Mouse (Mus musculus): ENCODE results near the gene Erc2.
A peak's percentile ranks its signal among the peaks of the same experiment; 100 is the strongest.

Erc2 gene

DNA sequence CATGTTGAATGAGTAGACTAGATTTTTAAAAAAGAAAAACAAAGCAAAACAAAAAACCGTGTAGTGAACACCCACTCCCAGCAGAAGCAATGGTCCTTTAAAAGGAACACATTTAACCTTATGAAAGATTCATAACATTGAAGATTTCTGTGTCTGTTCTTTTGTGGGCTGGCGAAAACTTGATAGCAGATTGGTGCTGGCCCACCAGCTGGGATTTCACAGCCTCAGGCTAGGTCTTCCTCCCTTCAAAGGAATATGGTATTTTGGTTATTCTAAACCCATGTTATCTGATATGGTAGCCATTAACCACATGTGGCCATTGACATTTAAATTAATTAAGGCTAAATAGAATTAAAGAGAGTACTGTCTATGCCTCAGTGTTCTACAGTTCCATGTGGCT, 205.9 kb downstream of the Erc2 start:
- no peak for DNase-seq (ENCODE audit: low read depth, low spot score)

DNA sequence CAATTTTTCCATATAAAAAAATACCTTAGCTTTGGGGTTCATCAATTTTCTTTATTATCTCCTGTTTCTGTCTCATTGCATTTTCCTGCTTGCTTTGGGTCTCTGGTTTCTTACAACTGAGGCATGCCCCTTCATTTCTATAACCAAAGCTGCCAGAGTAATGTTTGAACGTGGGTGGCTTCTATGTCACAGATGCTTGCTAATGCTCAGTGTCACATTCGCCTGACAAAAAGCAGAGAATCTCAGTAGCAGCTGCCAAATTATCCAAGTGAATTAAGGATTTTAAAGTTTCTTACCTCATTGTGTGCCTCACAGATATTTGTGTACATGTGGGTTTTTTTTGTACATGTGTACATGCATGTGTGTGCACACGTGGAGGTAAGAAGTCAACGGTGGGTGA, 210.0 kb downstream of the Erc2 start:
- DNase-seq (ENCODE audit: low read depth, low spot score): no peak

DNA sequence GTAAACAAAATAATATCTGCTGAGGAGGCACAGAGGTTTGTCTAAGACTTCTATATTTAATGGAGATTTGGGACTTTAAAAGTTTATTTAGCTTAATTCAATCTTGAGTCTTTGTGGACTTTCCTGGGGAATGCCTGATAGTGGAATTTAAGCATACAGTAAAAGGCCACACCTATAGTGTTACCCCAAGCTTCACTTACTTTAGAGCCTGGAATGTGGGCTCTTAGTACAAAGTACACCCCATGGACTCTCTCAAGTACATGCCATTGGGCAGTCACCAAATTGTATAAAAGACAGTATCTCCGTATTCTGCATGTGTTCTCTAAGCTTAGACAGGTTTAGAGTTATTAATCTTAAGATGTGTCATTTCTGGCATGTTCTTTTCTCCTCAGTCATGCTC, 213.1 kb downstream of the Erc2 start:
- DNase-seq (ENCODE audit: low read depth, low spot score): no peak

DNA sequence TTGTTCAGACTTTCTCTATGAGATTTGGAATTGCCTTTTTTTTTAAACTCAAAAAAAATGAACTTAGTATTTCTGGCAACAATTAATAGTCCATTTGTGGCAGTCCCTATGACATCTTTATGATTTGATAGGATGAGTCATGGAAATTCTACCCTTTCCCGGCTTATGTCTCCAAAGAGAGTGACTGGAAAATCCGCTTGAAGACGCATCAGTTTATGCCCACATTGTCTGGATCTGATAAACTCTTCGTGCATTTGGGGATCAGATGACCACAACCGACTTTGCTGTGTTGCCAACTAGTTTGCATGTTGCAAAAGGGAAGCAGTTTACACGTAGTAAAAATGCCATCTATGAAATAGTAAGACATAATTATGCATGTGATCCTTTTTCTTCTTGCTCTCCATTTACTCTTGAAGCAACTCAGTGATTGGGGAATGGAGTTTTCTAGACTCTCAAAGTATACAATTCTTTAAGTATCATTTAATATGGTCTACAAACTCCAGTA, 215.4 kb downstream of the Erc2 start:
- DNase-seq (ENCODE audit: low read depth, low spot score): no peak

DNA sequence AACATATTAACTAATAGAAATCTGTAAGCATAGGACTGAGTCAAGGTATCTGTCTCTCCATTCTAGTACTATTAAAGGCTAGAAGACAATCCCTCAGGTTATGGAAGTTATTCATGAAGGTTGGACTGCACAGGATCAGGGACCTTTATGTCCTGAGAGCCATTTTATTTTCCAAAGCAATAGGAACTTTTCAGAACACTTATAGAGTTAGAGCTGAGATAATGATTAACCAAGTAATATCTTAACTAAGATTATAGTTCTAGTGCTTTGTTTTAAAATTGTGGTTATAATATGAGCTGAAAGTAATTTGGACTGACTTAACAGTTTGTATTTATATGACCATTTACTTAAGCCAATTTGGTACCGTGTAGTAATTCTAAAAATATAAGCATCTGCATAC, 217.9 kb downstream of the Erc2 start:
- no peak for DNase-seq (ENCODE audit: low read depth, low spot score)

DNA sequence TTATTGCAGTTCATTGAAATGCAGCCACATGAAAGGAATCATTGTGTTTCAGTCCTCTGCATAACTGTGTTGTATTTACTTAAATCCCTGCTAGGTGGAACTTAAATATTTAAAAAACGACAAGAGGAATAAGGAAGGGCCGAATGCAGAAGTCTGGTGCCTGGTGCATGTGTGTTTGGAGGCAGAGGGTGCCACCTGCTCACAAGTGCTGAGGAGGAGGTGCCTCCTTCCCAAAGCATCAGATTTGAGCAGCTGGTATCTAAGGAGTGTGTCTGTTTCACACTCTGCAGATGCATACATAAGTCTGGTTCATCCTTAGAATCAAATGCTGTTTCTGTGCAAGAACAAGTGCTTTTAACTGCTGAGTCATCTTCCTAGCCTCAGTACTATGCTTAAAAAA, 224.6 kb downstream of the Erc2 start:
- no peak for DNase-seq (ENCODE audit: low read depth, low spot score)

DNA sequence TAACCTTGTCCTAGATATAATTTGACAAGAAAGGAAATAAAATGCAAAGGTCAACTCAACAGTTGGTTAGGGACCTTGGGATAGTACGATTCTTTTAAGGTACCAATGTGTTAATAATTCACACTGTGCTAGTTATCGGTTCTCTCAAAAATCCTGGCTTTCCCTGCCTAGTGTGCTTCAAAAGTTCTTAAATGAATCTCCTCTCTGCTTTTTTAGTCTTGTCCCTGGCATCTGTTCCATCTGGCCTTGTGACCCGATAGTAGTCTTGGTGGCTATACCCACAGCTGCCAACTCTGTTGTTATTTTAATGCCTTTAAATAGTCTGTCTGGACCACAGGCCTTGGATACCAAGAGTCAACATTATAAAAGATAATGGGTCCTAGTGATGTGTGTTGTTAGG, 225.1 kb downstream of the Erc2 start:
- DNase-seq (ENCODE audit: low read depth, low spot score): no peak

DNA sequence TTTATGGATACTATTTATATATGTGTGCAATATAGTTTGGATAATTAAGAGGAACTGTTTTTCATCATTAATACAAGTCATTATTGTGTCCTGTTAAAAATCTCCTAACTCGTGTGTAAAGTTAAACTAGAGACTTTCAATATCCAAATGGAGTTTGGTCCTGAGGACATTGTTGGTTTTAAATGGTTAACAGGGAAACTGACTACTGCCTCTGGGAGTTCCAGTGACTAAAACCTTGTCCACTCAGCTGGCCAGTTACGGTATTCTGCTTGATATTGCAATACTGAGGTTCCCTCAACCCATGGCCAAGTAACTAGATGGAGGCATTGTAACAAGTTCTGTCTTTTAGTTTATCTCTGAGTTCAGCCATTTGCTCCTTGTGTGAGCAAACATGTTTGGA, 229.0 kb downstream of the Erc2 start:
- no peak for DNase-seq (ENCODE audit: low read depth, low spot score)

DNA sequence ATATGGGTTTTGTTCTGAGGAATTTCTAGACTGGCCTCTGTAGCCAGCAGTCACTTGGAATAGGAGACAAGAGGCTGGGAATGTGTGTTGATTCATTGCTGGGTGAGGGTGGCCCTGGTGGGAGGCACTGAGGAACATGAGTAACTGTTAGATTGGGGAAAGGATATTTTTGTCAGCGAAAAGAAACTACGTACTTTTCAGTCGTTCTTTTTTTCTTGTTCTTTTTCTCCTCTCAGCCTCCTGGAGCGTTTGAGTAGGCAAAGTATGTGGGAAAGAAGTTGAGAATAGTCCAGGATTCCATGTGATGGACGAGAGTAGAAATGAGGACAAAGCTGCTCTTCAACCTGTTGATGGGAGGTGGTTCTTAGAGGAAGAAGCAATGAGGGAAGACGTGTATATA, 230.4 kb downstream of the Erc2 start:
- no peak for DNase-seq (ENCODE audit: low read depth, low spot score)

DNA sequence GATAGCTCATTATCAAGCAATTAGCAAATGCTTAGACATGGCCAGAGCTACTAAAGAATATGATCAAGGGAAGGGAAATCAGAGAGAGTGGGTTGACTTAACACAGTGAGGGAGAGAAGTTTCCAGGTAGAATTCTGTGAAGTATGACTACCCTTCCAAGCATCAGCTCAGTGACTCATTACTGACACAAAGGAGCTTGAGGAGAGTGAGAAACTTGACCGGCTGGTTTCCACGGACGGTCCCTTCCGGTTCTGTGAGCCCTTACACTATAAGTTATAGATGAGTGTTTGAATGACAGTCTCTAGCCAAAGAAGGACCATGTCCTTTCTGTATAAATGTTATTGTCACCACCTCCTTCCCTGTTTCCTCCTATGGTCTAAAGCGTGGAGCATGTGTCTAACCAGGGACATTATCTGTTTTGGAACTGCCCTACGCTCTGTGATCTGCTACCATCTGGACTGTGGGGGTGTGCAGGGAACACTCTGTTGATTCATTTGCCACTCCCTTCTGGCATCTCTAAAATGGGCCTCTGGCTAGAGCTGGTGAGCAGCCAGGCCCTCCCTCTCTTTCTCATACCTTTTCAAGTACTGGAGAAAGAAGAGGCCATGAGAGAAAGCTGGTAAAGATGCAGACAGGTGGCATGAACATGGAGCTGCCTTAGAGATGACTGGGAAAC, 238.3 kb downstream of the Erc2 start:
- DNase-seq (ENCODE audit: low read depth, low spot score): no peak

DNA sequence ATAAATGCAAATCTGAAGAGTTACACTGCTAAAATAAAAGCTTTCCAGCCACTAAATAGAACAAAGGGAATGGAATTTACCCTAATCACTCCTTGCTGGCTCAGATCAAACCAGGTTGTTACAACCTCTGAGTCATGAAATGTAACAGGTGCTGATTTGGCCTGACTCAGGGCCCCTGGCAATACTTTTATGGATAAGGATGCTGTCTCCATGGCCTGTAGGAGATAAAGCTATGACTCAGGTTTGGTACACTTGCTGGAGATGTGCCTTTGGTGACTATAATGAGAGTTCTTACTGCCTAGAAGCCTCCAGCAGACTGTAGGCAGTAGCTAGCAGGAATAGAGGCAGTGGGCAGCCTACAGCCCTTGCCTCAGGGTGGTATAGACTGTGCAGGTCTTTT, 240.1 kb downstream of the Erc2 start:
- peak; percentile 25 for DNase-seq (ENCODE audit: low read depth, low spot score)

DNA sequence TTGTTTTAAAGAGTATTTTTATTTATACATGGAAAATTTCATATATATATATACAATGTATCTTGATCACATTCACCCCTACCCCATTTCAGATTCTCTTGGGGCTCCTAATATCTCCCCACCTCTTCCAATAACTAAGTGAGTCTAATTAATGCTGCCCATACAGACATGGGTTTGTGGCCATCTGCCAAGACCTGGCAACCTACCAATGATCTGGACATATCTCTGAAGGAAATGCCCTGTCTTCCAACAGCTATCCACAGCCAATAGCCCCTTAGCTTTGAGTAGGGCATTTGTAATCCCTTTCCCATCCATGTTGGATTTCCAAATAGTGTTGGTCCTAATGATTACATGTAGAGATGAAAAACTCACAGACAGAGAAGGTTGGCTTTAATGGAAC, 245.2 kb downstream of the Erc2 start:
- DNase-seq (ENCODE audit: low read depth, low spot score): no peak

DNA sequence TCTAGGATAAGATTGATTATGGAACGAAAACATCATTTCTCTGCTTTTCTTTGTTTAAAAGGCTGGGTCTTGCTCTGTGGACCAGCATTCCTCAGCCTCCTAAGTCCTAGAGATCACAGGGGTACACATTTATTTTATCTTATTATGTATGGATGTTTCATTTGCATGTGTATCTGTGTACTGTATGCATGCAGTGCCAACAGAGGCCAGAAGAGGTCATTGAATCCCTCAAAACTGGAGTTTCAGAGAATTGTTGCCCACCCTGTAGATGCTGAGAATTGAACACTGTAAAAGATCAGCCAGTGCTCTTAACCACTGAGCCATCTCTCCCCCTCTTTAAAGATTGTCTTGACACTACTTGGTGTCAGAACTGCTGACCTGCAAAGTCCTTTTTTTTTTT, 251.4 kb downstream of the Erc2 start:
- no peak for DNase-seq (ENCODE audit: low read depth, low spot score)

DNA sequence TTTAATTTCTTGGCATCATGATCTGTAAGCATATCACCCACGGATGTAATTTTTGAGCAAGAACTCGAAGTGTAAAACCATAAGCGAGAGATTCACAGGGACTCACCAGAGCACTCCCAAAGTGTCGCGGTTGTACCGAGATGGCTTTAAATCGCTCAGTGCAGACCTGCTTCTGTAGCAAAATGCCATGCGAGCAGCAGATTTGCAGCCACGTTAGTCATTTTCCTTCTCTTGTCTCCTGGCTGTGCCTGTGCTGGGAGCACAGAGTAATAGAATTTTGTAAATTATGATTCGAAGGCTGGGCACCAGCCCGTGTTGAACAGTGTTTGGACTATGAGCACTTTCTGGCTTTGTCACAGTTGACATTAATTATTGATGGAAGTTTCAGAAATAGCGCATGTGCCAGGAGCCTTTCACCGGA, 253.8 kb downstream of the Erc2 start:
- DNase-seq (ENCODE audit: low read depth, low spot score): no peak

DNA sequence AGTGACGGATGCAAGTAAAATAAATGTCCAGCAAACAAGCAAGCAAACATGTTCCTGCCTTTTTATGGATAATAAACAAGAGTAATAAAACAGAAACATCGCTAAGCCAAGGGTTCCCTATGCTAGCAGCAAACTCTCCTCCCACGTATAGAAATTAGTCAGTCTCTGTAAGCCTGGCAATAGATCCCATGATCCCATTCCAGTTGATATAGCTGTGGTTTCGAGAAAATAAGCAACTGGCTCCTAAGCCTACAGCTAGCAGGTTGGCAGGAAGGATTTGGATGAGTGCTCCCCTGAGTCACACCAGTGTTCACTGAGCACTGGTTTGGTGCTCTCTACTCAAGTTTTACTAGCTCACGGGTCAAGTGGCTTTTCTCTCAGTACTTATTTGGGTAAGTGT, 259.7 kb downstream of the Erc2 start:
- no peak for DNase-seq (ENCODE audit: low read depth, low spot score)

DNA sequence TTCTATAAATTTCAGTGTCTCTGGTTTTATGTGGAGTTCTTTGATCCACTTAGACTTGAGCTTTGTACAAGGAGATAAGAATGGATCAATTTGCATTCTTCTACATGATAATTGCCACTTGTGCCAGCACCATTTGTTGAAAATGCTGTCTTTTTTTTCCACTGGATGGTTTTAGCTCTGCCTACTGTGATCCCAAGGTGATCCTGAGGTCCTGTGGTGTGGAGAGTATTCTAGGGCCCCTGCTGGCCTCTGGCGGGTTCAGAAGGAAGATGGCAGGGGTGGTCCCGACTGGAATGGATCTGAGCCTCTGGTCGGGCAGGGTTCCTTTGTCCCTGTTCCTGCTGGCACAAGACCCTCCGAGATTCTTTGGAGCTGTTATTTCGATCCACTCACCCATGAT, 264.1 kb downstream of the Erc2 start:
- peak; percentile 25 for DNase-seq (ENCODE audit: low read depth, low spot score)

DNA sequence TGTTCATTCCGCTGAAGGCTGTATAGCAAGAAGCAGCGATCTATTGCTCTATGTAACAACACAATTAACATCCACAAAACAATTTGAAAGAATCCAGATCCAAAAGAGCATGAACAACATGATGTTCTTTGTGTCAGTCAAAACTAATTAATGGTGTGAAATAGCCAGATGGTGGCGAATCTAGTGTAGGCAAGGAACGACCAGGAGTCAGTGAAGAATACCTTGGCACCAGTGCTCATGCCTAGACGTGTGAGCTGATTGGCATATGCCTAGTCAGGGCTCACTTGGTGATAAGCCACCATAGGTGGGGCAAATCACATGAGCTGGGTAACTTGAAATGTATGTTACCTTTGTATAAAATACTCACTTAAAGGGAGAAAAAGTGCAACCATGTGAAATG, 265.3 kb downstream of the Erc2 start:
- DNase-seq (ENCODE audit: low read depth, low spot score): no peak

DNA sequence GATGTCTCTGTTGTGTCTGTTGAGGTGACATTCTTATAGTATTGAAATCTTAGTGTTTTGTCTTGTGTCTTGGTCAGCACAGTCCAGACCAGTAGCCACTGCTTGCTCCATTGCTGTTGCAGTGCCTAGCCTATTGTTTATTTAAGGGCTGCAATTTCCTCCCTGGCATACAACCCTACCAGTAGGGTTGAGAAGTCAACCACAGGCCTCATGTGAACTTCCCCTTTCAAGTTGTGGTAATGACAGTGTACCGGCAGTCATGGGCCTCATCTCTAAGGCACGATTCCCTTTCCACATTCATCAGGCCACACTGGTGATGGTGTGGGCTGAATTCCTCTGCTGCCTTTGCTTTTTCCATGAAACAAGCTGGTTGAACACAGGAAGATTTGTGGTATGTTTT, 267.4 kb downstream of the Erc2 start:
- DNase-seq (ENCODE audit: low read depth, low spot score): no peak

DNA sequence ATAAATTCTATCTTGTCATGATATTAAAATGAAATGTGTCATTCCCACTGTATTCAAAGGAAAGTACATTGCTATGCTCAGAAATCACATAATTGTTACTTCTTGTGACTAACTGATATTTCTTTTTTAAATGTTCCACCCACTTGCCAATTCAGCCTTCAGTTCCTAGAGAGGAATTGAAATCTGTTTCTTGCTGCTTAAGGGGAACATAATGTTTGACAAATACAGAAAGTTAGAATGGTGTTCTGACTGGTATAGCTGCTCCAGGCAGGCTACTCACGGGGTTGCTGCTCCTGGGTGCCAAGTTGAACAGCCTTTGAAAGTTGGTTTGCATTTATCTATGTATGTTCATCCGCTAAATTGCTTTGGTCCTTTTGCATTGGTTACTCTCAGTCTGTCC, 270.2 kb downstream of the Erc2 start:
- no peak for DNase-seq (ENCODE audit: low read depth, low spot score)

DNA sequence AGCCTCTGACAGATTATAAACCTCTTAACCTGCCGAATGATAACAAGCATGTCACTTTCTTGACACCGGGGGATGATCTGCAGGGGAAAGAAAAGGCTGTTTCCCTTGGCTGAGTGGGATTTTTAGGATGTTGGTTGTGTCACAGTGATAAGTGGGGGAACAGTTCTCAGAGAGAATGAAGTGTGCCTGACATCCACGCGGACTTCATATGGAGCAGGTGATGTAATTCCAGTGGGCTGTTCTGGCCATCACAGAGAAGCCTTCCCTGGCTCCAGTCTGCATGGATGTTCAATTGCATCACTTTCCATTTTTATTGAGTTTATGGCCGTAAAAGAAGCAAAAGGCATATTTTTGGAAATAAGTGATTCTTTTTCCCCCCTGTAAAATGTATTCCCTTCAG, 279.5 kb downstream of the Erc2 start:
- DNase-seq (ENCODE audit: low read depth, low spot score): no peak

DNA sequence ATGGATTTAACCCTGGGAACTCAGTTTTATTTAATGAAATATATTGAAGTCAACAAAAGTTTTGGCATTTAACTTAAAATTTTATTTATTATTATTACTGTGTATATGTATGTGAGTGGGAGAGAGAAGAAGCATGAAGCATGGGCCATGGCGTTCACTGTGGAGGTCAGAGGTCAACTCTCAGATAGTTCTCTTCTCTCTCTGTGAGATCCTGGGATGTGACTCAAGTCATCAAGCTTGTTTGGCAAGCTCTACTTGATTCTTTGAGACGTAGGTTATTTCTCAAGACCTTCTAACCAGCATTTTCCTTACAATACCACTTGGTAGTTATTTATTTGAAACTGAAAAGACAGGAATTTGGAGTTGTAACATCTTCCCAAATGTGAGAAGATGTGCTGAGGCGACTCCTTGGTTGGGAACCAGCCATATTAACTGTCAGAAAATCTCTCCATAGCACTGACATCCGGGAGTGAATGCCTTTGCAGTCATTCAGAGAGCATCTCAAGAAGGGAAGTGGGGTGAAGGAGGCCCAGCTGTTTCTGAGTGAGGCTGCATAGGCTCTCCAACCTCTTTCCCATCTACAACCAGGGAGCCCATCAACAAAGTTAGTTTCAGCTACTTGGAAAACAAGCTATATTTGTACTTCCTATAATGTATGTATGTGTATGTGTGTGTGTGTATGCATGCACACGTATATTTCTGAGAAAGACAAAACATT, 299.6 kb downstream of the Erc2 start:
- DNase-seq (ENCODE audit: low read depth, low spot score): no peak

DNA sequence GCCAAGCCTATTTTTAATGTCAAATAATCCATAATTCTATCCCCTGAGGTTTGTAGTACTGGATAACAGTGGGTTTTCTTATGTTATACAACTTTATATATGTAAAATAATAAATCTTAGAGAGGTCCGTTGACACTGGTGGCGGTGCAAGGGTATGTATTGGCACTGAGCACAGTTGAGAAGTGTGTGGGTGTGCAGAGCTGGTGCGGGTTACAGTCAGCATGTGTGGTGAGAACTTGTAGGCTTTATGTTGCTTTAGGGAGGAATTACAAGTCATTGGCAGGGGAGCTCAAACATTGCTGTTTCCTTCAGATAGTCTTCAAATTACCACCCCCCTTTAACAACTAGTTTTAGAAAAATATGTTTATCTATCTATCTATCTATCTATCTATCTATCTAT, 305.1 kb downstream of the Erc2 start:
- DNase-seq (ENCODE audit: low read depth, low spot score): no peak

DNA sequence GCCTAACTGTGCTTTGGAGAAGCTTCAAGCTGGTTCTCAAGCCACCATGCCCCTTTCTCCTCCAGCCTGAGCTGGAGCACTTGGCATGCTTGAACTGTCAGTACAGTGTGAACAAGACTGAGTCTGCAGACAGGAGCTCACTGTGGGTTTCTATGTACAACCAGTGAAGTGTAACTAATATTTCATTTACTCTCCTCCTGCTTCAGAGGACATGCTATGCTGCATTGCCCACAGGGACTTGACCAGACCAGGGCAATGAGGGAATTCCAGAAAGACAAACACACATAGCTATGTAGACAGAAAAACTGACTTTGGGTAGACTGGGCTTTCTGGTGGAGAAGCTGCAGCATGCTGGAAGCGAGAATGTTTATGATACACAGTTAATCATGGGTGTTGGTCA, 311.3 kb downstream of the Erc2 start:
- DNase-seq (ENCODE audit: low read depth, low spot score): no peak

DNA sequence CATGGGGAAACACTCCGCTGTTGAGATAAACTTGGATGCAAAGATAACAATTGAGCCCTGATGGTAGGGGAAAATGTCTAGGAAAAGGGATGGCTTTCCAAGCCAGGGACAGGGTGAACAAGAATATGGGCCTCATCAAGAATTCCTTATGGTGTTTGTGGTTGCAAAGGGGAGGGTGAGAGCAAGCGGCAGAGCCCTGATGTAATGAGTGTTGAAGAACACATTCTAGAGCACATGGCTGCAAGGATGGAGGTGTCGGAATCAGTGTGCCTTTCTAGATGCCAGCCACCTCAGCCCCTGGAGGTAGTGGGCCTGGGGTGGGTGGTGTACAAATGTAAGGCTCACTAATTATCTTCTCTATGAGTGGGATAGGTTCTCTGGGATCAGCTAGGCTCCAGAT, 313.5 kb downstream of the Erc2 start:
- DNase-seq (ENCODE audit: low read depth, low spot score): no peak

Measured in R1 (cell line).